Mouse (Mus musculus) T-helper 17 cell (primary cell): Measurements from ENCODE around the gene Taf5l.
"Not testable (repeated sequence)": the region's sequence is repeated elsewhere in the genome, so short reads cannot be mapped to it uniquely, and the experiment has no call there.

Source experiments
- in situ Hi-C, 2 experiments: fragments of 300-600 bp; cut with MboI, MseI; formaldehyde crosslinking; loops; 1 replicate in 1 of 2; 2 replicates in 1 of 2; pipeline ENCODE4 v1.15.1; 2025; ENCODE audit warnings: high pct_unique_total_duplicates in 2 of 2

Taf5l gene

DNA sequence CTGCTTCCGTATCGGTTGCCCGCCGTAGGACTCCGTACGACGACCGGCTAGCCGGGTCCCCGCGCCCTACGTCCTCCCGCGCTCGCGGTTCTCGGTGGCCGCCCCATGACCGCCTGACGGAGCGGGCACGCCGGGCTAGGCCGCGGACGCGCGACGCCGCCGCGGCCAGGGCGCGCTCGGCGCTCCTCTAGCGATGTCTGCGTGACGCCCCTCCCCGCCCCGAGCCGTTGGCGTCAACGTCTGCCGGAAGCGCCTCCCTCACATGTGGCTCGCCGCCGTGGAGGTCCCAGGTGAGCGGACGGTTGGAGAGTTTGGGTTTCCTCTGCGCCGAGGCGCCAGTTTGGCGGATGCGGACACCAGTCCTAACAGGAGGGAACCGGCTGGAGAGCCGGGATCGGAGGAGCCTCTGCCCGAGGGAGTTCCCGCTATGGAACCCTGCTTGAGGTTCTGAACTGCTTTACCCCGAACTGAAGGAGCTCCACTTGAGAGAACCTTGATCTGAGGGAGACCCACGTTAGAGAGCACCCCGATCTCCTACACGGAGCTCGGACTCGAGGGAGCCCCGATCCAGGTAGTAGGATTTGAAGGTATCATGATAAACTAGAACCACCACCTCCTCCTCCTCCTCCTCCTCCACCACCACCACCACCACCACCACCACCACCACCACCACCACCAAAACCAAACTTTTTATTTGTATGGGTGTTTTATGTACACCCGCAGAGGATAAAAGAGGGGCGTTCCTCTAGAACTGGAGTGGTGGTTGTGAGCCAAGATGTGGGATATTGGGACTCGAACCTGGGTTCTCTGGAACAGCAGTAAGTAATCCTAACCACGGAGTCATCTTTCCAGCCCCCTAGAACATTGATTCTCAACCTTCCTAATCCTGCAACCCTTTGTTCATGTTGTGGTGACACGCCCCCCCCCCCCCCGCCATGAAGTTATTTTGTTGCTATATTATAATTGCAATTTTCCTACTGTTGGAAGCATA lies at the start of gene Taf5l, which contains the start of gene Urb2:
Taf5l (minus strand) TSS at position 161 of the 991 bp plus-strand sequence.
Urb2 (plus strand) TSS at position 272 of the 991 bp plus-strand sequence.
- in situ Hi-C loops = no loop called here

- in situ Hi-C loops = no loop called here
Measured at GRCm38 (mm10) chr8:124070363-124071324, 49.4 kb upstream of the Taf5l start.

- in situ Hi-C loops = no loop called here
Measured at GRCm38 (mm10) chr8:124067059-124067750, 46.0 kb upstream of the Taf5l start.

DNA sequence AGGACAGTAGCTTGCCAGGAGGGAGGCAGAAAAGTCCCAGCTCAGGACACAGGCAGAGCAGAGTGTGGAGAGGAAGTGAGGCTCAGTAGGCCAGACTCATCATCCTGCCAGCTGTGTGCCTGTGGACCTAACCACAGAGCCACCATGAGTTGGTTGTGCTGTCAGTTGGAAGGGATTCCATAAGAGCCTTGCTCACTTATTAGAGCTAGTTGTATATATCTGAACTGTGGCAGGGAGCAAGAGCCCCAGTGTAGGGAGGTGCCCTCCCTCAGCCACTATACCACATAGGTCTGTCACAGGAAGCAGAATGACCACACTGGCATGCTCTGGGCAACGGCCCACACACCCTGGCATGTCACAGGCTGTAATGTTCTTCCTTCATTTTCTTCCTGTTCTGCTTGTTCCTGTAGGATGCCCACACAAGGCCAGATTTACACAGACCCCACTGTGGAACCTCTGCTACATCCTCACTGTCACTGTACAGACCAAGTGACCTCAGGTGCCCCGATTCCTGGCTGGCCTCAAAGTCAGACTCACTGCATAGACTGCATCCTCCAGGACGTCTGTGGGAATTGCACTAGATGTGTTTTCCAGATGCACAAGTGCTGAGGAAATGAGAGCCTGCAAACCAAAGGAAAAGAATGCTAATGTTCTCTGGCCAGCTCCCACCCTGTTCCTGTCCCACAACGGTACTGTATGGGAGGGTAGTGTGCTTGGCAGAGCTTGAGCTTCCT lies 45.3 kb upstream of the Taf5l start:
- in situ Hi-C loops = no loop called here

- in situ Hi-C loops = no loop called here
Measured at GRCm38 (mm10) chr8:124056832-124057655, 35.8 kb upstream of the Taf5l start.

- in situ Hi-C loops = loop anchor here (5.0 kb wide), 1 partner anchor 295 kb away; no protein-coding TSS in a partner anchor
Measured at GRCm38 (mm10) chr8:124052568-124052967, 31.4 kb upstream of the Taf5l start.

DNA sequence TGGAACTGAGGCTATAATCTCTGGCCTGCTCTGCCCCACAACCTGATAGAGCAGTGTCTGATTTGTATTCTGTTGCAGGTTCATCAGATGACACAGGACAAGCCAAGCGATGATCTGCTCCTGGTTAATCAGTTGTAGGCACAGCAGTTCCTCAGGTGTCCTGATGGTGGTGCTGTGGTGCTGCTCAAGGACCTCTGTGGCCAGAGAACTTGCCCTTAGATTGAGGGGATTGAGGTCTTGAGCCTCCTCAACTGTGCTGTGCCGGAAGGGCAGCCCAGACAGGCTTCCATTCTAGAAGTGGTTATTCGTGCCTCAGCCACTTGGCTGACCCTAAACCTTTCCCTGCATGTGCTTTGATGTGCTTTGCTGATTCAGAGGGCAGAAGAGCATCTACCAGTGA lies 30.9 kb upstream of the Taf5l start:
- in situ Hi-C loops = loop anchor here (5.0 kb wide), 1 partner anchor 295 kb away; no protein-coding TSS in a partner anchor

DNA sequence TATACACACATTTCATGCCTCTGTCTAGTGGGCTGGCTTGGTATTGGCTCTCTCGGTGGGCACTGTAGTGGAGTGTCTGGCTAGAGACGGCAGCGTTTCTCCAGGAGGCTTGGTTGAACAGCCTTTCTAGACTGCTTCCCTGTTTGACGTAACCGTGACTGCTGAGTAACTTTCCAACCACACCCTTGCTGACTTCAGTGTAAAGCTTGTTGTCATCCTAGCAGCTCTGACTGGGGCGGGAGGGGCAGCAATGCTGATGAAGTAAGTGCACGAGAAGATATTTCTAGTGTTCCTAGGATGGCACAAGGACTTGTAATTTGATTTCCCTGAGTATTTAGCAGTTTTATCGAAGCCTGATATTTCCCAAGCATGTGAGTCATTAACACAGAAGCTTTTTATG lies 24.7 kb upstream of the Taf5l start:
- in situ Hi-C loops = no loop called here

DNA sequence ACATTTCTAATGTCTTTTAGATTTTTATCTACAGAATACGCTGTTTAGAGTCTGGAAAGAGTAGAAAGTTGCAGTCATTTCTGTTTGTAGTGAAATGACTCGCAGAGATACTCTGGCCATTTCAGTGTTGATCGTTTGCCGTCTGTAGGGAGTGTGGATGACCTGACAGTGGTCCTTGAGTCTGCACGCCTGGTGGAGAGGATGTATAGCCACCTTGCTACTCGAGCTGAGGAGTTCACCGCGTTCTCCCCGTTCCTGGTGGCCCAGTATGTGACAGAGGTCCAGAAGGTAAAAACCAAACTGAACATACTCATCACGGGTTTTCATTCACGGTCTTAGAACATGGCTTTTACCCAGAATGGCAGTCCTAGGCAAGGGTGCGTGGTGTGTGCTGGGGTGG lies 23.7 kb upstream of the Taf5l start:
- in situ Hi-C loops = no loop called here

GRCm38 (mm10) chr8:124044421-124044820 lies 23.2 kb upstream of the Taf5l start:
- in situ Hi-C loops = no loop called here

- in situ Hi-C loops = no loop called here
Measured at GRCm38 (mm10) chr8:124042201-124042600, 21.0 kb upstream of the Taf5l start.

GRCm38 (mm10) chr8:124039351-124039750 lies 18.2 kb upstream of the Taf5l start:
- in situ Hi-C loops = no loop called here

GRCm38 (mm10) chr8:124038121-124038520 lies 16.9 kb upstream of the Taf5l start:
- in situ Hi-C loops = no loop called here

DNA sequence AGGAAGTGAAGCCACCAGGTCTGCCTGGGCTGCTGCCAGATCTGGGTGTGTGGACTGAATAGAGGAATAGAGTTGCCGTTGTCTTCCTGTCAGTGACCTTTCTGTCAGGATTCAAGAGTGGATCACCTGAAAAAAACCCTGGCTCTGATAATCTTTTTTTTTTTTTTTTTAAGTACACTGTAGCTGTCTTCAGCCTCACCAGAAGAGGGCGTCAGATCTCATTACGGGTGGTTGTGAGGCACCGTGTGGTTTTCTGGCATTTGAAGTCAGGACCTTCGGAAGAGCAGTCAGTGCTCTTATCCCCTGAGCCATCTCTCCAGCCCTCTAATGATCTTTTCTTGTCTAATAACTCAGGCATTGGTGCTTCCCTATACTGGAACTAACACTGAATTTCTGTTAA lies 12.2 kb upstream of the Taf5l start:
- in situ Hi-C loops = no loop called here

GRCm38 (mm10) chr8:124027831-124028230 lies 6.6 kb upstream of the Taf5l start:
- in situ Hi-C loops = no loop called here

DNA sequence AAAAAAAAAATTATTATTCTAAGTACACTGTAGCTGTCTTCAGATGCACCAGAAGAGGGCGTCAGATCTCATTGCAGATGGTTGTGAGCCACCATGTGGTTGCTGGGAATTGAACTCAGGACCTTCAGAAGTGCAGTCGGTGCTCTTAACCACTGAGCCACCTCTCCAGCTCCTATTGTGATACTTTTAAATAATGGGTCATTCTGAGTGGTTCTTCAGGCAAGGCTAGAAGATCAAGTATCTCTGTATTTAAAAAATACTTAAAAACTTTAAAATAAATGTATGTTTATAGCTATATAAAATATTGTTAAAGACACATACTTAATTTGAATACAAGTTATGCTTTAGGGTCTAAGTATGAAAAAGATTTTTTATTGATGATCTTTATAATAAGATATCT lies 5.1 kb upstream of the Taf5l start:
- in situ Hi-C loops = not testable (repeated sequence)

- in situ Hi-C loops = no loop called here
Measured at GRCm38 (mm10) chr8:124020439-124021236, 559 bp downstream of the Taf5l start.

- in situ Hi-C loops = no loop called here
Measured at GRCm38 (mm10) chr8:124019782-124020181, 1.4 kb downstream of the Taf5l start.

GRCm38 (mm10) chr8:124014751-124015150 lies 6.4 kb downstream of the Taf5l start:
- in situ Hi-C loops = no loop called here
